Mouse (Mus musculus) heart, embryonic 10.5 days (tissue): ENCODE data around the gene Fem1a. TPM values are rescaled to one million over a fixed set of nuclear protein-coding genes. Genes with fewer than 3 reads are reported as not detected.

Experiments used
- DNase-seq: peaks from one replicate; pipeline ENCODE4 v3.0.0-alpha.2; 2017; ENCODE audit warnings: low spot score
- H3K27ac ChIP-seq: fragments of 300-500 bp; sonication (generic); 2 replicates; pipeline ENCODE4 v1.5.1; 2016; ENCODE audit warnings: mild to moderate bottlenecking
- H3K27me3 ChIP-seq: fragments of 300-500 bp; sonication (generic); 2 replicates; pipeline ENCODE4 v1.6.1; 2016; ENCODE audit warnings: mild to moderate bottlenecking; ENCODE audit not compliant: poor library complexity, insufficient read depth, severe bottlenecking
- H3K36me3 ChIP-seq: fragments of 300-500 bp; sonication (generic); 2 replicates; pipeline ENCODE4 v1.6.1; 2016; ENCODE audit warnings: mild to moderate bottlenecking, moderate library complexity
- H3K4me1 ChIP-seq: fragments of 300-500 bp; sonication (generic); 2 replicates; pipeline ENCODE4 v1.6.1; 2016; ENCODE audit warnings: mild to moderate bottlenecking
- H3K4me3 ChIP-seq: fragments of 300-500 bp; sonication (generic); 2 replicates; pipeline ENCODE4 v1.5.1; 2016; ENCODE audit warnings: mild to moderate bottlenecking, moderate library complexity
- H3K9me3 ChIP-seq: fragments of 300-500 bp; sonication (generic); 2 replicates; pipeline ENCODE4 v1.6.1; 2016; ENCODE audit warnings: mild to moderate bottlenecking, moderate library complexity
- WGBS: fragments of 180-500 bp; shearing (Covaris S2); methylation state at CpG from one replicate; pipeline ENCODE4 v1.1.7; 2016; 5-methylcytosine and 5-hydroxymethylcytosine counted together
- polyA plus RNA-seq: library from polyadenylated mRNA; unstranded; fragments of >200 nt; fragmentation: Nextera tagmentation; extraction: Ambion mirVana; gene quantifications from 2 replicates; pipeline ENCODE4 v1.2.1, GENCODE M21; 2016

Fem1a gene
- polyA plus RNA-seq, 1 experiment from 2014 or later = 15.0 TPM

DNA sequence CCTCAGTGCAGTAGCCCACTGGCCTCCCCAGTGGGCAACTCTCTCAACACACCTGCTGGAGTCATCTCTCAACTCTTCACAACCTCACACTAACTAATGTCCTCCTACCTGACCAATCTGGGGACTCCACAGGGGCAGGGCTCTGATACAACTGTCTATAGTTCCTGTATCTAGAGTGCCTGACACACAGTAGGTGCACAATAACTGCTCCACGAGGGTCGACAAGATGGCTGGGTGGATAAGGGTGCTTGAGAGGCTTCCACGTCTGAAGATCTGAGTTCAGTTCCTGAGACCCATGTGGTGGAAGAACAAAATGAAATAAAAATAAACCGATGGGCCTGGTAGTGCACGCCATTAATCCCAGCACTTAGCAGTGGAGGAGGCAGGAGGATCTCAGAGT lies 17.4 kb downstream of the Fem1a start:
- Histone ChIP-seq H3K27me3 (no peaks in the 10 kb centered on the region), H3K27ac (no peak overlapping the region), H3K4me1 (peaks cover 59% of the 10 kb centered on the region), H3K4me3 (no peak overlapping the region), H3K9me3 (no peaks in the 10 kb centered on the region), H3K36me3 (peaks cover 57% of the 10 kb centered on the region)
- DNase-seq = no peak
- 86% methylated on average over 5 of the region's 5 CpGs for WGBS

DNA sequence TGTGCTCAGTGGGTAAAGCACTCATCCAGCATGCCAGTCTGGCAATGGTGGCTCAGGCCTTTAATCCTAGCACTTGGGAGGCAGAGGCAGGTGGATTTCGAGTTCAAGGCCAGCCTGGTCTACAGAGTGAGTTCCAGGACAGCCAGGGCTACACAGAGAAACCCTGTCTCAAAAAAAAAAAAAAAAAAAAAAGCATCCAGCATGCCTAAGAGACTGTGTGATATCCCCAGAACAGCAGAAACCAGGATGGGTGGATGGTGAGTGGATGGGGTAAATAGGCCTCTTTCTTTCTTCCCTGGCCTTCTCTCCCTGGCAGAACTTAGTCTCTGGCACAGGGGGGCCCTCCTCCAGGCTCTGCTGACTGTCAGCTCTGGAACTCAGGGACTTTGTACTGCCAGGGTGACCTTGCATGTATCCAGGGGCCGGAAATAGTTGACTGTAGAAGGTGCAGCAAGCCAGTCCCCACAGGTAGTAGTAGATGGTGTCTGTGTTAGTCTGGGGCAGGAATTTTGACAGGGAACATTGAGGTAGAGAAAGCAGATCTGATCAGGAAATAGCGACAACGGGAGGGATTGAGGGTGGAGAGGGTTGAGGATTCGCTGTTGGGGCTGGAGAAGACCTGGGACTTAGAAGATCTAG lies 19.4 kb downstream of the Fem1a start:
- DNase-seq = no peak
- Histone ChIP-seq H3K4me3 (peak overlapping the region; percentile 67), H3K9me3 (no peaks in the 10 kb centered on the region), H3K4me1 (peaks cover 55% of the 10 kb centered on the region), H3K36me3 (peaks cover 58% of the 10 kb centered on the region), H3K27me3 (no peaks in the 10 kb centered on the region), H3K27ac (peak overlapping the region; percentile 89)
- WGBS = 14% methylated on average over 5 of the region's 5 CpGs

DNA sequence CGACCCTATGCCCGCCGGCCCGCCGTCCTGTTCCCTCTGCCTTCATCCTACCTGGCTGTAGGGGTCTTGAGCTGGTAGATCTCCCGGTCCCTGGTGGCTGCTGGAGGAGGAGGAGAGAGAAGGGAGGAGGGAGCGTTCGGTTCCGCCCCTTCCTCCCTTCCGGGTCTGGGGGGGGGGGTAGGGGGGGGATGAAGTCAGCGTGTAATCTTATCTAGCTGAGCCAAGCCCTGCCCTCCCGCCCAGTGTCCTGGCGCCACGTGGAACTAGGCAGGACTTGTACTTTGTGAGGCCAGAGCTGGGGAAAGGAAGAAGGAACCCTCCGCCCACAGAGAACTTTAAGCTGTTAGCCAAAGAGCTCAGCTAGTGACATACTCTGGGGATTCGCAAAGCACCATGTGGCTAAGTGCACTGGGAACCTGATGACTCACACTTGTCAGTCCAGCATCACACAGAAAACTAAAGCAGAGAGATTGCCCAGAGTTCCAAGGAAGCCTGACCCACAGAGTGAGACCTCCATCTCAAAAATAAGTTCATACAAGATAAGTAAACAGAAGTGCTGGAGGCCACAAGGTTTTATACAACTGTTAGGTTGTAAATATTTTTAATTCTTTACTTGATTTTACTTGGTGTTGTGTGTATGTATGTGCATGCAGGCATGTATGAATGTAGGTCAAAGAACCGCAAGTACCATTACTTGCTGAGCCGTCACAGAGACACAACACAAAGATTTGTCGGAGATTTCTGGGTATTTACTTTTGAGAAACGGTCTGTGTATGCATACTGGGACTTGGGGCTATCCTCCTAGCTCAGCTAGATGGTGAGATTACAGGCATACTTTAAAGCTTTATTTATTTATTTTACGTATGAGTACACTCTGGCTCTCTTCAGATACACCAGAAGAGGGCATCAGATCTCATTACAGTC lies 20.3 kb downstream of the Fem1a start, which contains the start of gene Ticam1:
Gene Ticam1, minus strand, starts transcription at position 144 of the 924 bp plus-strand sequence.
- Histone ChIP-seq H3K9me3 (no peaks in the 10 kb centered on the region), H3K4me3 (peak within 1 kb of the TSS; percentile 67), H3K27ac (peak within 1 kb of the TSS; percentile 89), H3K36me3 (peaks cover 57% of the 10 kb centered on the region), H3K4me1 (peaks cover 51% of the 10 kb centered on the region), H3K27me3 (no peaks in the 10 kb centered on the region)
- 6% methylated on average over 18 of the region's 21 CpGs for WGBS
- DNase-seq = peak; percentile 99

DNA sequence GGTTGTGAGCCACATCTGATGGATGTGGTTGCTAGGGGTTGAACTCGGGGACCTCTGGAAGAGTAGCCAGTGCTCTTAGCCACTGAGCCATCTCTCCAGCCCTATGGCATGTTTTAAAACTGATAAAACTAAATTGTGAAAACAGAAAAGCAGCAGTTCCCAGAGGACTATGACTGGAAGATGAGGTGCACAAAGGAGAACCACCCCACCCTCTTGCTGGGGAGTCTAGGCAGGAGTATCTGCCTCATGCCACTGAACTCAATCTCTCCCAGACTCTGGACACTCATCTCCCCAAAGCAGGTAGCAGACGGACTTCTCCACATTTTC lies 20.9 kb downstream of the Fem1a start:
- no peak for DNase-seq
- Histone ChIP-seq H3K4me1 (peaks cover 46% of the 10 kb centered on the region), H3K27ac (peak overlapping the region; percentile 89), H3K9me3 (no peaks in the 10 kb centered on the region), H3K4me3 (peak overlapping the region; percentile 67), H3K27me3 (no peaks in the 10 kb centered on the region), H3K36me3 (peaks cover 57% of the 10 kb centered on the region)
- 33% methylated on average over 2 of the region's 2 CpGs for WGBS

DNA sequence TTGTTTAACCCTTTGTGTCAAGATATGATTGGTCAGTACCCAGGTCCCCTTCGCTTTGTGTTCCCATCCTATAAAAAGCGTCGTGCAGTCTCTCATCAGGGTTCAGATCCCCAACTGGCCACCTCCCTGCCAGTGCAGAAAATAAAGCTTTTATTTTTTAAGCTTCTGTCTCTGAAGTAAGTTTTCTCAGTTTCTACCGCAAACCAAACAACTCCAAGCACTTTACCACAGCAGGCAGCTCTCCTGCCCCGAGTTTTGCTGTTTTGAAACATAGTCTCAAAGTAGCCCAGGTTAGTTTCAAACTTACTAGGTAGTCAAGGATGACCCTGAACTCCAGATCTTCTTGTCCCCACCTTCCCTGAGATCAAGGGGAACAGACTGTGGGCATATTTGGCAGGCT lies 21.7 kb downstream of the Fem1a start:
- Histone ChIP-seq H3K27me3 (no peaks in the 10 kb centered on the region), H3K4me3 (no peak overlapping the region), H3K36me3 (peaks cover 57% of the 10 kb centered on the region), H3K9me3 (no peaks in the 10 kb centered on the region), H3K27ac (no peak overlapping the region), H3K4me1 (peaks cover 42% of the 10 kb centered on the region)
- 87% methylated on average over 5 of the region's 5 CpGs for WGBS
- no peak for DNase-seq

DNA sequence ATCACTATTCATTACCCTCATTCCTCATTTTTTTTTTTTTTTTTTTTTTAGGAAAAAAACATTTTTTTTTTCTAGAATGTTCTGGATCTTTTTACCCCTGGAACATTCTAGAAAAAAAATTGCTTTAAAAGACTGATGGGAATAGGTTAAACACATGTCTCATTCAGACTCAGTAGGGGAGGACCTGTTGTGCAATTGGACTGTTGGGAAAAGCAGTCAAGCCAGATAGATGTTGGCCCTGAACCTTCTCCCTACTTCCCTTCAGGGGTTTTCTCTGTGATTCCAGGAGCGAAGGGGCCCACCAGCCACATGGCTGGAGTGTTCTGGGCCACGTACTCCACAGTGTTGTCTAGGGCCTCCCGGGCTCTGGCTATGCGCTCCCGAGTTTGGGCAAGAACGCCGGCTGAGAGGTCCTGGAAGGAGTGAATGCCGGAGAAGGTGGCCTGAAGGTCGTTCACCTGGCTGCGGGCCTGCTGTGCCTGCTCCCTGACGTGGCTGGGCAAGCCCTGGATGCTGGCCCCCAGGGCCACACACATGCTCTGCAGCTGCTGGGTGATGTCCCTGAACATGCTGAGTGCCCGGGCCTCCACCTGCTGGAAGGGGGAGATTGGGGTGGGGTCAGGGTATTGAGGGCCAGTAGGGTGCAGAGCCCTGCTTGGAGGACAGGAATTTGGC lies 23.0 kb downstream of the Fem1a start:
- H3K9me3 ChIP-seq = no peaks in the 10 kb centered on the region
- H3K4me3 ChIP-seq = no peak overlapping the region
- WGBS = 89% methylated on average over 12 of the region's 12 CpGs
- no peaks in the 10 kb centered on the region for H3K27me3 ChIP-seq
- DNase-seq = no peak
- H3K4me1 ChIP-seq = peaks cover 30% of the 10 kb centered on the region; the same call in 1 of the 2 replicates
- peaks cover 56% of the 10 kb centered on the region for H3K36me3 ChIP-seq
- H3K27ac ChIP-seq = peak overlapping the region; percentile 56; the same call in 1 of the 2 replicates

DNA sequence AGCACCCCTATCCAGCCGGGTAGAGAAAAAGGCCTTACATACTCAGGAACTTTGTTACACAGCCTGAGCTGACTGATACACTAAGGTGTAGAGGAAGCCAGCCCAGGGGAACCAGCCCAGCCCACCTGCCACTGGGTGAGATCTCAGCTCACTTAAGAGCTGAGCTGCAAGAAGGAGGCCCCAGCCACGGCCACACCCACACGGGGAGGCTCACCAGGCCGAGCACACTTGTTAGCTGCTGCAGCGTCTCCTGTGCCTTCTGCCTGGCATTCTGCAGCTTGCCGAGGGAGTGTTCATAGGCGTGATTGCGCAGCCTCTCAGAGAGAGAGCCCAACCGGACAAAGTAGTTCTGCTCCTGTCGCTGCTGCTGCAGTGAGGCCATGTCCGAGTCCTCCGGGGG lies 24.6 kb downstream of the Fem1a start:
- Histone ChIP-seq H3K27me3 (no peaks in the 10 kb centered on the region), H3K27ac (no peak overlapping the region), H3K36me3 (peaks cover 72% of the 10 kb centered on the region), H3K4me1 (peaks cover 24% of the 10 kb centered on the region; the same call in 1 of the 2 replicates), H3K9me3 (no peaks in the 10 kb centered on the region), H3K4me3 (no peak overlapping the region)
- no peak for DNase-seq
- 88% methylated on average over 12 of the region's 12 CpGs for WGBS

DNA sequence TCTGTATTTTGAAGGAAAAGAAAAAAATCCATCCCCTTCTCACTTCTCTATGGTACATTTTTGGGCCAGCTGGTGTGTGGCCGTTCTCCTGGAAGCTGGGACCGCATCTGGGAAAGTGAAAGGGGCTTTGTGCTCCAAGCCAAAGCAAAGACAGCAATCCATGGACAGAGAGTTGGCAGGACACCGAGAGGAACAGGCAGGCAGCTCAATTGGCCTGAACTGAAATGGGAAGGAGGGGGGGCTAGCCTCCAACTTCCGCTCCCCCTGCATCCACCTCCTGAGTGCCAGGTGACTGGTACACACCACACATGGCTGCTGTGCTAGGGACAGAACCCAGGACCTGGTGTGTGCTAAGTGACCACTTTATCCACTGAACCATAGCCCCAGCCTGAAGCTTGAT lies 26.2 kb downstream of the Fem1a start:
- no peak overlapping the region for H3K27ac ChIP-seq
- H3K4me3 ChIP-seq = no peak overlapping the region
- H3K27me3 ChIP-seq = no peaks in the 10 kb centered on the region
- DNase-seq = no peak
- 87% methylated on average over 4 of the region's 4 CpGs for WGBS
- no peaks in the 10 kb centered on the region for H3K9me3 ChIP-seq
- peaks cover 79% of the 10 kb centered on the region for H3K36me3 ChIP-seq
- H3K4me1 ChIP-seq = peaks cover 20% of the 10 kb centered on the region

DNA sequence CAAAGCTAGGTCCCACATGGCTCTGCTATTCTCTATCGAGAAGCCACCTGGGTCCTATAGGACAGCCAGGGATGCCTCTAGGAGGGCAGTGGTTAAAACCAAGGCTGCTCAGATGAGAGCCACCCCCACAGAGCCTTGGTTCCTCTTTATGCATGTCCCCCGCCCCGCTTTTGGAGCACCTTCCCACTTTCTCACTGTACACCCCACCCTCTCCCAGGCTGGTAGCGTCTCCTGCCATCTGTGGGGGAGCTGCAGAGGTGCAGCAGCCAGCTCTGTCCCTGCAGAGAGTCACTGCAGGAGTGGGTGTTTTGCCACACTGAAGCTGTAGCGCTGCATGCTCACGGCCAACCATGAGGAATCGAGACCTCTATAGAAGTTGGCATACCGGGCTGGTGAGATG lies 26.7 kb downstream of the Fem1a start:
- no peak overlapping the region for H3K27ac ChIP-seq
- H3K4me1 ChIP-seq = peaks cover 21% of the 10 kb centered on the region
- H3K4me3 ChIP-seq = no peak overlapping the region
- peaks cover 77% of the 10 kb centered on the region for H3K36me3 ChIP-seq
- no peaks in the 10 kb centered on the region for H3K27me3 ChIP-seq
- no peak for DNase-seq
- no peaks in the 10 kb centered on the region for H3K9me3 ChIP-seq
- WGBS = 90% methylated on average over 8 of the region's 8 CpGs

DNA sequence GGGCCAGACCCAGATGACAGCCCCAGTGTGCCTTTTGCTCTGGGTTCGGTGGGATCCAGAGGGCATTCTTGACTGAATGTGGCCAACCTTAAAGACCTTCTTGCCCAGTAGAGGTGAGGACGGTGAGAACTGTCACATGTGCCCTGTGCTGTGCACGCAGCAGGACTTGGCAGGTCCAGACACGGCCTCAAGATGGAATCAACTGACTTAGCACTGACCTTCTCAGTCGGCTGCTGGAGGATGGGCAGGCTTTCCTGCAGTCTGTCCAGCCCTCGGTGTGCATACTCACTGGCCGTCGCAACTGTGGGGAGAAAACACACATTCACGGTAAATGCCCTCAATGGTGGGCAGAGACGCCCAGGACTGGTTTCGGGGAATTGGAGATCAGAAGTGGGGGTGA lies 29.4 kb downstream of the Fem1a start:
- no peak for DNase-seq
- no peak overlapping the region for H3K4me3 ChIP-seq
- H3K27ac ChIP-seq = no peak overlapping the region
- H3K9me3 ChIP-seq = no peaks in the 10 kb centered on the region
- 89% methylated on average over 11 of the region's 11 CpGs for WGBS
- peaks cover 56% of the 10 kb centered on the region for H3K36me3 ChIP-seq
- no peaks in the 10 kb centered on the region for H3K27me3 ChIP-seq
- peaks cover 39% of the 10 kb centered on the region for H3K4me1 ChIP-seq

DNA sequence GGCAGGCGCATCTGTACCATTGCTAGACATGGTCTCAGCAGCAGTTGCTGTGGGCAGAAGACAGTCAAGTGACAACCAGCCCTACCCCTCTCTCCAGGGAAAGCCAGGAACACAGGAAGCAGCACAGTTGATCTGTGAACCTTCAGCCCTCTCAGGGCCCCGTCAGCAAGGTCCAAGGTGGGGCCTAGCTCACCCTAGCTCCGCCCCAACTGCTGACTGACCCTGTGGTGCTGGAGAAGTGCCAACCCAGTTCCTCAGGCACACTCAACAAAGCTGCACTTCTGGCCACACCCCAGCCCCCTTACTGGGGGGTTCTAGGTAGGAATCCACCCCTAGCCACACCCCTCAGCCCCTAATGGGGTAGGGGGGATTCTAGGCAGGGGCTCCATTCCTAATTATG lies 31.2 kb downstream of the Fem1a start:
- DNase-seq = peak; percentile 91
- Histone ChIP-seq H3K27ac (peak overlapping the region; percentile 88), H3K4me1 (peaks cover 49% of the 10 kb centered on the region), H3K27me3 (no peaks in the 10 kb centered on the region), H3K36me3 (peaks cover 39% of the 10 kb centered on the region), H3K4me3 (peak overlapping the region; percentile 68), H3K9me3 (no peaks in the 10 kb centered on the region)
- 38% methylated on average over 3 of the region's 3 CpGs for WGBS

DNA sequence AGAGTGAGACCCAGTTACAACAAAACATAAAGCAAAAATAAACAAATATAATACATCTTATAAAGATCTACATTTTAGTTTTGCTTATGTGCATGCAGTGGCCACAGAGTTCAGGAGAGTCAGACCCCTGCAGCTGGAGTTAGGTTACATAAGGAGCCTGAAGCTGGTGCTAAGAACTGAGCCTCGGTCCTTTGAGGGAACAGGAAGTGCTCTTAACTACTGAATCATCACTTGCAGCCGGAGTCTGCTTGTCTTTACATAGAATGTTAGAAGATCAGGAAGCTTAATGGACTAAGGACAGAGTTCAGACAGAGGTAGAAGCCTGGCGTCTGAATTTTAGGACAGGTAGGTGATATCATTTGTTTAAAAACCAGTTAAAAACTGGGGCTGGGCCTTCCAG lies 32.3 kb downstream of the Fem1a start:
- Histone ChIP-seq H3K4me1 (peaks cover 49% of the 10 kb centered on the region), H3K36me3 (peaks cover 30% of the 10 kb centered on the region), H3K4me3 (peak overlapping the region; percentile 68), H3K27me3 (no peaks in the 10 kb centered on the region), H3K27ac (peak overlapping the region; percentile 88), H3K9me3 (no peaks in the 10 kb centered on the region)
- WGBS = 35% methylated on average over 3 of the region's 3 CpGs
- DNase-seq = no peak
